Mouse (Mus musculus): Measurements from ENCODE around the gene Cfap61. TPM values are rescaled to one million over a fixed set of nuclear protein-coding genes. Genes with fewer than 3 reads are reported as not detected.

Cfap61 gene
- polyA plus RNA-seq, 2 experiments: not detected

DNA sequence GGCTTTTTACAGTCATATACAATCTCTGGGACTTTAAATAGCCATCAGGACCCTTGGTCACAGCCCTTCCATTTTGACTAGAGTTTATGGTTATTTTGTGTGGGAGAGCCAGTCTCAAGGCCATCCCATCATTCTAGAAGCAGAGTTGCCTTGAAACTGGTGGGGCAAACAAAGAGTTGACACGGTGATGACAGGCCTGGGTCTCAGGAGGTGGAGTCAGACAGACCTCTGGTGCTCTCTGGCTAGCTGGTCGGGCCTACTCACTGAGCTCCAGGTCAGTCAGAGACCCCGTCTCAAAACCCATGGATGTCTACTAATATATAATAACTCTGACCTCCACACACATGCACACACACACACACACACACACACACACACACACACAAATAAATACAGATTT lies 206.1 kb downstream of the Cfap61 start:
- H3K9ac ChIP-seq (replicated peaks): no peak overlapping the region
- no peak for ATAC-seq (ENCODE audit: insufficient read depth)
- H3K4me2 ChIP-seq (ENCODE audit: low read depth): no peak overlapping the region
- no peak for DNase-seq (ENCODE audit: low read depth in 3 of 3, low spot score in 3 of 3)
- H3K4me3 ChIP-seq (ENCODE audit: insufficient read depth in 1 of 2, low read depth in 2 of 2, low read length in 2 of 2): no peak overlapping the region
- no peaks in the 10 kb centered on the region for H3K9me3 ChIP-seq (ENCODE audit: control insufficient read depth, low read length)
- H3K4me1 ChIP-seq (replicated peaks; ENCODE audit: control insufficient read depth in 2 of 2, insufficient read depth in 2 of 2, low read length in 1 of 2): no peaks in the 10 kb centered on the region
- no peaks in the 10 kb centered on the region for H3K27me3 ChIP-seq (ENCODE audit: control insufficient read depth, insufficient read depth, low read length)
- 58% methylated on average over 3 of the region's 3 CpGs for WGBS (ENCODE audit: insufficient replicate concordance)
- no peak overlapping the region for H3K27ac ChIP-seq
- H3K36me3 ChIP-seq (replicated peaks; ENCODE audit: control insufficient read depth, insufficient read depth, low read depth): no peaks in the 10 kb centered on the region
- no peak for TF ChIP-seq CTCF (IDR thresholded peaks at IDR 0.05; ENCODE audit: low read depth)
- TF ChIP-seq EP300 (IDR thresholded peaks at IDR 0.05; ENCODE audit: low read depth): no peak

GRCm38 (mm10) chr2:146147306-146147705 lies 212.7 kb downstream of the Cfap61 start:
- TF ChIP-seq CTCF (IDR thresholded peaks at IDR 0.05; ENCODE audit: low read depth) (no peak), EP300 (IDR thresholded peaks at IDR 0.05; ENCODE audit: low read depth) (no peak)
- Histone ChIP-seq H3K27me3 (ENCODE audit: control insufficient read depth, insufficient read depth, low read length) (no peaks in the 10 kb centered on the region), H3K36me3 (replicated peaks; ENCODE audit: control insufficient read depth, insufficient read depth, low read depth) (no peaks in the 10 kb centered on the region), H3K9ac (replicated peaks) (no peak overlapping the region), H3K27ac (no peak overlapping the region), H3K4me3 (ENCODE audit: insufficient read depth in 1 of 2, low read depth in 2 of 2, low read length in 2 of 2) (no peak overlapping the region), H3K9me3 (ENCODE audit: control insufficient read depth, low read length) (no peaks in the 10 kb centered on the region), H3K4me1 (replicated peaks; ENCODE audit: control insufficient read depth in 2 of 2, insufficient read depth in 2 of 2, low read length in 1 of 2) (no peaks in the 10 kb centered on the region), H3K4me2 (ENCODE audit: low read depth) (no peak overlapping the region)
- DNase-seq (ENCODE audit: low read depth in 3 of 3, low spot score in 3 of 3) (no peak), ATAC-seq (ENCODE audit: insufficient read depth) (no peak)
- 68% methylated on average over 4 of the region's 4 CpGs for WGBS (ENCODE audit: insufficient replicate concordance)

- 61% methylated on average over 5 of the region's 5 CpGs for WGBS (ENCODE audit: insufficient replicate concordance)
Measured at GRCm38 (mm10) chr2:146147801-146148200, 213.2 kb downstream of the Cfap61 start.

DNA sequence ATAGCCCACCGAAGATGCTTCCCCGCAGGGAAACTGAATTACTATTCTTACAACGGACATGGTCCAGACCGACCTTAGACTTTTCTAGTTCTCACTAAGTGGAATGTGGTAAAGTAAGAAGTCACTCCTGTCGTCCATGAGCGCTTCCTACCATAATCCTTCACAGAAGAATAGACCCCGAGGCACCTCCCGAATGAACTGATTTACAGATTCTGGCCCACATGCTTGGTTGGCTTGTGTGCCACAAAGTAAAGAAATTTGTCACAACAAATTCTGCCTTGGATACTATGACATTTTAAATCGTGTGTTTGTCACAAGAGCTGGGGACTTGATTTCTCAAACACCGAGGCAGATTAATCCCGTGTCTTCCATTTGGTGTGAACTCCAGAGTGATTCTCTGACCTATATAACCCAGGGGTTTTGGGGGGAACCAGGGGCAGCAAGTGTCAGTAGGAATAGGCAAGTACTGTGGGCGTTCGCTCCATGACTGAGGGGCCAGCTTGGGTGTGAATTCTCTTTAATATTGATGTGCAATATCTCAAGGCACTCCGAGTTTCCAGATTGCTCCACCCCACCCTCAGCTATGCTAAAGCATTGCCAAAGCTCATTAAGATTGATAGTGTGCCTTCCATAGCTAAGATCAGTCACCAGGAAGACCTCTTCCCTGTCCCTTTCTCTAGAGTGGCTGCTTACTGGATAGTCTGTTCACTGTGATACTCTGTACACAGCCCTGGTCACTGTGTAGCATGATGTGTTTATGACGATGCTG lies 214.8 kb downstream of the Cfap61 start:
- ATAC-seq (ENCODE audit: insufficient read depth) (no peak), DNase-seq (ENCODE audit: low read depth in 3 of 3, low spot score in 3 of 3) (no peak)
- Histone ChIP-seq H3K4me1 (replicated peaks; ENCODE audit: control insufficient read depth in 2 of 2, insufficient read depth in 2 of 2, low read length in 1 of 2) (no peaks in the 10 kb centered on the region), H3K4me2 (ENCODE audit: low read depth) (no peak overlapping the region), H3K27ac (no peak overlapping the region), H3K36me3 (replicated peaks; ENCODE audit: control insufficient read depth, insufficient read depth, low read depth) (no peaks in the 10 kb centered on the region), H3K9me3 (ENCODE audit: control insufficient read depth, low read length) (no peaks in the 10 kb centered on the region), H3K4me3 (ENCODE audit: insufficient read depth in 1 of 2, low read depth in 2 of 2, low read length in 2 of 2) (no peak overlapping the region), H3K27me3 (ENCODE audit: control insufficient read depth, insufficient read depth, low read length) (no peaks in the 10 kb centered on the region), H3K9ac (replicated peaks) (no peak overlapping the region)
- WGBS (ENCODE audit: insufficient replicate concordance): 74% methylated on average over 15 of the region's 15 CpGs
- TF ChIP-seq EP300 (IDR thresholded peaks at IDR 0.05; ENCODE audit: low read depth) (no peak), CTCF (IDR thresholded peaks at IDR 0.05; ENCODE audit: low read depth) (no peak)

More at GRCm38 (mm10) chr2:146147801-146148200, 213.2 kb downstream of the Cfap61 start:
- TF ChIP-seq CTCF (IDR thresholded peaks at IDR 0.05; ENCODE audit: low read depth) (no peak), EP300 (IDR thresholded peaks at IDR 0.05; ENCODE audit: low read depth) (no peak)
- no peaks in the 10 kb centered on the region for H3K27me3 ChIP-seq (ENCODE audit: control insufficient read depth, insufficient read depth, low read length)
- H3K4me3 ChIP-seq (ENCODE audit: insufficient read depth in 1 of 2, low read depth in 2 of 2, low read length in 2 of 2): no peak overlapping the region
- DNase-seq (ENCODE audit: low read depth in 3 of 3, low spot score in 3 of 3): no peak
- no peak overlapping the region for H3K4me2 ChIP-seq (ENCODE audit: low read depth)
- ATAC-seq (ENCODE audit: insufficient read depth): no peak
- H3K9ac ChIP-seq (replicated peaks): no peak overlapping the region
- H3K9me3 ChIP-seq (ENCODE audit: control insufficient read depth, low read length): no peaks in the 10 kb centered on the region
- H3K27ac ChIP-seq: no peak overlapping the region
- no peaks in the 10 kb centered on the region for H3K4me1 ChIP-seq (replicated peaks; ENCODE audit: control insufficient read depth in 2 of 2, insufficient read depth in 2 of 2, low read length in 1 of 2)
- H3K36me3 ChIP-seq (replicated peaks; ENCODE audit: control insufficient read depth, insufficient read depth, low read depth): no peaks in the 10 kb centered on the region

DNA sequence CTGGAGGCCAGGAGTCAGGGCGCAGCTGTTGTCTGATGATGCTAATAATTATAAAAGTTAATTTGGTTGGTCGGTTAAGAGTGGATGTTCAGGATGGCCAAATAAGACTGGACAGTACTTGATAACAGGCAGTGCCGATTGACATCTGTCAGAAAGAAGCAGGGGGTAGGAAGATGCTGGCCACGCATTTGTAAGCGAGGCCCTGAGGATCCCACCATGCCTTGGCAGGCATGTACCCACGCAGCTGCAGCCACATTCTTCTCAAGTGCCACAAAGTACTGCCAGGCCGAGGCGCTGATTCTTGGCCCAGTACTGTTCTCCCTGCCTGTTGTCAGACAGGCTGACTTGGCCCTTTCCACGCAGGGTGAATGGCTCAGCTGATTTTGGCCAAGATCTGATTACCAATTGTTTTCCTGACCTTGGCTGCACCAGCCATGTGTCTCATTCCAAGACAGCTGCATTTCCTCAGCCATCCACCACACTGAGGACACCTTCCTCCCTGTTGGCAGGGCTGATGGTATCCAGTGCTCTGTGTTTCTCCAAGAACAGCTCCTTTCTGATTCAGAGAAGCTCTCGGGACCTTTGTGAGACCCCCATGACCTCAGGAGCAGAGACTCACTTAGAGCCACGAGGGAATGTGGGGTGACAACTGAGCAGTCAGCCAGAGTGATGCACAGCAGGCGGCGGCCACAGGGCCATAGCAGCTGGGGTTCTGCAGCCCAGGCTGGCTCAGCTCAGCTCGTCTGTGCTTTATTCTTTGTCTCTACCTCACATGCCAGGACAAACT lies 233.6 kb downstream of the Cfap61 start:
- WGBS (ENCODE audit: insufficient replicate concordance): 62% methylated on average over 14 of the region's 14 CpGs
- Histone ChIP-seq H3K4me2 (ENCODE audit: low read depth) (no peak overlapping the region), H3K4me1 (replicated peaks; ENCODE audit: control insufficient read depth in 2 of 2, insufficient read depth in 2 of 2, low read length in 1 of 2) (no peaks in the 10 kb centered on the region), H3K27me3 (ENCODE audit: control insufficient read depth, insufficient read depth, low read length) (no peaks in the 10 kb centered on the region), H3K9me3 (ENCODE audit: control insufficient read depth, low read length) (no peaks in the 10 kb centered on the region), H3K36me3 (replicated peaks; ENCODE audit: control insufficient read depth, insufficient read depth, low read depth) (no peaks in the 10 kb centered on the region), H3K4me3 (ENCODE audit: insufficient read depth in 1 of 2, low read depth in 2 of 2, low read length in 2 of 2) (no peak overlapping the region), H3K27ac (no peak overlapping the region), H3K9ac (replicated peaks) (no peak overlapping the region)
- DNase-seq (ENCODE audit: low read depth in 3 of 3, low spot score in 3 of 3): no peak
- TF ChIP-seq EP300 (IDR thresholded peaks at IDR 0.05; ENCODE audit: low read depth) (no peak), CTCF (IDR thresholded peaks at IDR 0.05; ENCODE audit: low read depth) (no peak)
- ATAC-seq (ENCODE audit: insufficient read depth): no peak
